Mouse (Mus musculus): ENCODE results near the gene Axl. TPM values are rescaled to one million over a fixed set of nuclear protein-coding genes. Genes with fewer than 3 reads are reported as not detected.

The Axl gene
- polyA plus RNA-seq (2014; fragmentation: Illumina TruSeq; extraction: RNeasy Lipid Tissue Mini Kit (QIAGEN cat#74804); ENCODE audit: low read depth, low replicate concordance) = 59.2 TPM

DNA sequence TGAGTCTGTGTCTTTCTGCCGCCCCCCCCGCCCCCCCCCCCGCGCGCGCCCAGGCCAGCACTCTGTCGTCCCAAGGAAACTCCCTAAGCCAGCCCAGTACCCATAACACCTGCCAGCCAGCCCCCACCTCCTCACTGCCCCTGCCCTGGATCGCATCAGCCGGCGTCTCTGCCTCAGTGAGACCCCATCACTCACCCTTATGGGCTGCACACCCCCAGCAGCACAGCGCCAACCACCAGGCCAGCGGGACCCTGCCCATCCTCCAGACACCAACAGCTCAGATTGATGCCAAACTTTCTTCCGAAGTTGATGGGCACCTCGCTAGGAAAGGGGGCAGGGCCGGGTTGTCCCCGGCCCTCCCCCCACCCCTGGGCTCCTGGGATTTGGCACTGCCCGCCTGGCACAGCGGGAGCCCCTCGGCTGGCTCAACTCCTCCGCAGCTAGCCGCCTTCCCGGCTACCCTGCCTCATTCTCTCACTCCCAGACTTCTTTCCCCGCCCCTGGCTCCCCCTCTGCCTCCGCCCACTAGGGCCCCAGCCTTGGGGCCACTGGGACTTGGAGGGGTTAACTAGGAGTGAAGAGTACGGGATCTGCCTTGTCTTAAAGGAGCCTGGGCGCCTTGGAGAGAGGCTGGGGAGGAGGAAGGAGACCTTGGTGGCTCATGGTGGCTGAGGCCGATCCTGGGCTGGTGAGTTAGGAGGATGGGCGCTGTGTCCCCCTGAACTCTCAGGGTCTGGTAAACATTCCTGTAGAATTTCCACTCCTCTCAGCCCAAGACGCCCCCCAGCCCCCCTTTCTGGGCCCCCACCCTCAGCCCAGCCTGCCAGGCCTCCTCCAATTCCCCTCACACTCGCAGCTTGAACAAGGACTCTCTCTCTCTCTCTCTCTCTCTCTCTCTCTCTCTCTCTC lies at the start of gene Axl:
TSS of gene Axl (minus strand) at position 486 of the 909 bp plus-strand sequence.

DNA sequence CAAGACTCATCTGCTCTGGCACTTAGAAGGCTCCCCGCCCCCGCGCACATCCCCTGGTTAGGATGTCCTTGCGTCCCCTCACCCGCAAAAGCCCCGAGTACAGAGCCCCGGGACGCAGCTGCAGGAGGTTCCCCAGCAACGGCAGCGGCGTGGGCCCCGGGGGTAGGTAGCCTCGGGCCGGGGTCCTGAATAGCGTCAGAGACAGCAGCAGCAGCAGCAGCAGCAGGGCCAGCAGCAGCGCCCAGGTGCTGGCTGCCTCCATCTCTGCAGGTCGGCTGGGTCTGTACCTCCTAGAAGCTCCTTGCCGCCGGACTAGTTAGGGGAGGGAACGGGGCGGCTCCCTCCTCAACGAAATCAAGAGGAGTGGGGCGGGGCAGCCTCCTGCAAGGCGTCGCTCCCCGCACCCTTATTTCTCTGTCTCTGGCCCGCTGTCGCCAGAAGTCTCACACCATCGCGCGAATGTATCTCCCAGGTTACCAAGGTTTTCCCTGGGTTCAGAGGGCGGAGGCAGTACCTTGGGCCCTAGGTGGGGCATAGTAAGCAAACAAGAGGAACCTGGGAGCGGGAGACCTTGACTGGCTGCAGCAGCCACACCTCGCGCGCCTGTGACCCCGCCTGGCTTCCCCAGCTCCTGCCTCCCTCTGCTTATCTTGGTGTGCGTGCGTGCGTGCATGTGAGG lies 27.9 kb upstream of the Axl start, which contains the start of gene Cyp2s1:
TSS of gene Cyp2s1 (minus strand) at position 673 of the 679 bp plus-strand sequence.

DNA sequence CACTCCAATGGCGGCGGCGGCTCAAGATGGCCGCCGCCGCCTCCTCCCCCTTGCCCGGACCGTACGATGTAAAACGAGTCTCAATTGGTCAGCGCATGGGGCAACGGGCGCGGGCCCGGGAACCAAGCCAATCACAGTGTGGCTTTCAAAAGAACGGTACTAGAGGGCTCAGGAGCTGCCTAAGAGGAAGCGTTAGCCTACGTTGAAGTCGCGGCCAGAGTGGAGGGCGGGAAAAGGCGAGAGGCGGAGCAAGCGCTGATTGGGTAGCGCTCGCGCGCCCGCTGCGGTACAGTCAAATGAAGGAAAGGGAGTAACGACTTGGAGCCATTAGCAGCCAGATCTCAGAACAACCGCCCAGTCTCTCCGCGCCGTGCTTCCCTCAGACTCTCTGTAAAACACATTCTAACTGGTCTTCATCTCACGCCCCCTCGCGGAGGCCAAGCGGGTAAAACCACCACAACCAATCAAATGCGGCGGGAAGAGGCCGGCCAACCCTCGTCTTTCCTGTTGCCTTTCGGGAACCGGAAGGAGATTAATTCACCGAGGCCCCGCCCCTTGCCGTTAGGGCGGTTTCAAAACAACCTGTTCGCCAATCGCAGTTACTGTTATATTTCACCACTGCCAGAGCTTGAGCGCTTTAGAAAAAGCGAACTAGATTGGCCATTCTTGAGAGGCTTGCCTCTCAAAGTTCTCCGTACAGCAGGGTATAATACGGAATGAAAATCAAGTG lies 33.6 kb downstream of the Axl start, which contains the start of gene Hnrnpul1:
TSS of gene Hnrnpul1 (minus strand) at position 20 of the 730 bp plus-strand sequence.

DNA sequence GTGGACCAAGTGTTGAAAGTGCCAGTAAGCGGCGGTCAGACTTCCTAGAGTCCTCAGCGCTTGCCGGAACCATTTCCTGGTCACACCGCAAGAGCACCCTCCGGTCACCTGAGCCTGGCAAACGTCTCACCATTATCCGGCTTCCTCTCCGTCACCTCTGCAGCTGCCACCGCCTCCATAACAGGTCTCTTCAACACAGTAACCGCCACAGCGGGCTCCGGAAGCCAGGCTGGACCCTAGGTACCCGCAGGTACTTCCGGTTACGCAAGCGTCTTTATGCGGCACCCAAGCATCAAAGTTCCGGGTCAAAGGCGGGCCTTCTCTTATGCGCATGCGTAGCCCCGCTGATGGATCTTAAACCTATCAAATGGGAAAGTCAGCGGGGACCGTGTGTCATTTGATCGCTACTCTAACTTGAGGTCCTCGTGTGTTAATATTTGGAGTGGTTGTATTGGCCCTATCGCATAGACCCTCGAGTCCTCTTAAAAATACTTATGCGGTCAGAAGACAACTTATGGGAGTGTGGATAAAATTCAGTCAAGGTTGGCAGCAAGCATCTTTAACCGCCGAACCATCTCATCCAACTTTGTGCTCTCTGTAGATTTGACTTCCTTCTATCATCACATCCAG lies 69.6 kb downstream of the Axl start, which contains the start of gene Ccdc97:
TSS of gene Ccdc97 (minus strand) at position 301 of the 630 bp plus-strand sequence.

Other genes with a start within 250 kb of the Axl start
- 1.3 TPM for gene Ceacam2, start 248.8 kb downstream of the Axl start, polyA plus RNA-seq (2014; fragmentation: Illumina TruSeq; extraction: RNeasy Lipid Tissue Mini Kit (QIAGEN cat#74804); ENCODE audit: low read depth, low replicate concordance)
- 2.2 TPM for gene Erich4, start 172.8 kb downstream of the Axl start, polyA plus RNA-seq (2014; fragmentation: Illumina TruSeq; extraction: RNeasy Lipid Tissue Mini Kit (QIAGEN cat#74804); ENCODE audit: low read depth, low replicate concordance)
- gene Dmac2, start 169.3 kb downstream of the Axl start, polyA plus RNA-seq (2014; fragmentation: Illumina TruSeq; extraction: RNeasy Lipid Tissue Mini Kit (QIAGEN cat#74804); ENCODE audit: low read depth, low replicate concordance) = 31.3 TPM
- 6.2 TPM for gene B3gnt8, start 162.1 kb downstream of the Axl start, polyA plus RNA-seq (2014; fragmentation: Illumina TruSeq; extraction: RNeasy Lipid Tissue Mini Kit (QIAGEN cat#74804); ENCODE audit: low read depth, low replicate concordance)
- gene Bckdha, start 129.7 kb downstream of the Axl start, polyA plus RNA-seq (2014; fragmentation: Illumina TruSeq; extraction: RNeasy Lipid Tissue Mini Kit (QIAGEN cat#74804); ENCODE audit: low read depth, low replicate concordance) = 101 TPM
- gene Exosc5, start 129.5 kb downstream of the Axl start, polyA plus RNA-seq (2014; fragmentation: Illumina TruSeq; extraction: RNeasy Lipid Tissue Mini Kit (QIAGEN cat#74804); ENCODE audit: low read depth, low replicate concordance) = 43.5 TPM
- gene Tmem91, start 113.5 kb downstream of the Axl start, polyA plus RNA-seq (2014; fragmentation: Illumina TruSeq; extraction: RNeasy Lipid Tissue Mini Kit (QIAGEN cat#74804); ENCODE audit: low read depth, low replicate concordance) = 3.0 TPM
- gene B9d2, start 107.9 kb downstream of the Axl start, polyA plus RNA-seq (2014; fragmentation: Illumina TruSeq; extraction: RNeasy Lipid Tissue Mini Kit (QIAGEN cat#74804); ENCODE audit: low read depth, low replicate concordance) = 18.2 TPM
- gene Tgfb1, start 101.7 kb downstream of the Axl start, polyA plus RNA-seq (2014; fragmentation: Illumina TruSeq; extraction: RNeasy Lipid Tissue Mini Kit (QIAGEN cat#74804); ENCODE audit: low read depth, low replicate concordance) = 42.2 TPM
- 36.5 TPM for gene Ccdc97, start 69.6 kb downstream of the Axl start, polyA plus RNA-seq (2014; fragmentation: Illumina TruSeq; extraction: RNeasy Lipid Tissue Mini Kit (QIAGEN cat#74804); ENCODE audit: low read depth, low replicate concordance)
- 94.4 TPM for gene Hnrnpul1, start 33.9 kb downstream of the Axl start, polyA plus RNA-seq (2014; fragmentation: Illumina TruSeq; extraction: RNeasy Lipid Tissue Mini Kit (QIAGEN cat#74804); ENCODE audit: low read depth, low replicate concordance)
- gene Cyp2s1, start 28.2 kb upstream of the Axl start, polyA plus RNA-seq (2014; fragmentation: Illumina TruSeq; extraction: RNeasy Lipid Tissue Mini Kit (QIAGEN cat#74804); ENCODE audit: low read depth, low replicate concordance) = 4.4 TPM
- 0.62 TPM for gene Cyp2b10, start 108.9 kb upstream of the Axl start, polyA plus RNA-seq (2014; fragmentation: Illumina TruSeq; extraction: RNeasy Lipid Tissue Mini Kit (QIAGEN cat#74804); ENCODE audit: low read depth, low replicate concordance)

All from adipose tissue, adult 10 weeks (tissue).